Mouse (Mus musculus) MEL (cell line): Measurements from ENCODE around the gene Pde4a. TPM values are rescaled to one million over a fixed set of nuclear protein-coding genes. Genes with fewer than 3 reads are reported as not detected.

Experiments used
- DNase-seq: peaks from one replicate; pipeline ENCODE4 v3.0.0; 2011; ENCODE audit warnings: low read depth, low spot score
- H3K27ac ChIP-seq: 2 replicates; pipeline ENCODE4 v1.5.1; 2012; ENCODE audit warnings: low read depth, mild to moderate bottlenecking, control low read depth, low read length, moderate library complexity; ENCODE audit not compliant: control insufficient read depth
- H3K27me3 ChIP-seq, 2 experiments: fragments of 150-350 bp in 1 of 2; sonication (generic) in 1 of 2; 2 replicates each; pipeline ENCODE4 v1.6.1; 2012; ENCODE audit warnings: low read length in 2 of 2, mild to moderate bottlenecking in 2 of 2, improper control_type of control experiment in 1 of 2, moderate library complexity in 1 of 2; ENCODE audit not compliant: insufficient read depth in 2 of 2, control insufficient read depth in 1 of 2
- H3K36me3 ChIP-seq, 2 experiments: 2 replicates each; pipeline ENCODE4 v1.6.1; 2012 to 2014; ENCODE audit warnings: low read length in 2 of 2, improper control_type of control experiment in 1 of 2, inconsistent platforms in 1 of 2, mild to moderate bottlenecking in 1 of 2; ENCODE audit not compliant: insufficient read depth in 2 of 2, control insufficient read depth in 1 of 2
- H3K4me1 ChIP-seq, 2 experiments: fragments of 150-350 bp in 1 of 2; sonication (generic) in 1 of 2; 2 replicates each; pipeline ENCODE4 v1.6.1; 2012; ENCODE audit warnings: low read length in 2 of 2, improper control_type of control experiment in 1 of 2, mild to moderate bottlenecking in 1 of 2; ENCODE audit not compliant: insufficient read depth in 2 of 2, control insufficient read depth in 1 of 2
- H3K4me3 ChIP-seq, 2 experiments: fragments of 150-350 bp in 1 of 2; sonication (generic) in 1 of 2; 2 replicates each; pipeline ENCODE4 v1.5.1; 2012; ENCODE audit warnings: low read depth in 2 of 2, low read length in 2 of 2, mild to moderate bottlenecking in 2 of 2, moderate library complexity in 2 of 2, control low read depth in 1 of 2, improper control_type of control experiment in 1 of 2; ENCODE audit not compliant: control insufficient read depth in 1 of 2, insufficient read depth in 1 of 2
- H3K79me2 ChIP-seq: 2 replicates; pipeline ENCODE4 v1.6.1; 2012; ENCODE audit warnings: mild to moderate bottlenecking, low read length, moderate library complexity; ENCODE audit not compliant: control insufficient read depth, poor library complexity, insufficient read depth
- H3K9ac ChIP-seq: 2 replicates; pipeline ENCODE4 v1.6.1; 2012; ENCODE audit warnings: low read depth, mild to moderate bottlenecking, control low read depth, low read length, moderate library complexity; ENCODE audit not compliant: control insufficient read depth, poor library complexity, severe bottlenecking
- H3K9me3 ChIP-seq: fragments of 150-350 bp; sonication (generic); replicated peaks from 2 replicates; pipeline ENCODE4 v1.6.1; 2012; ENCODE audit warnings: mild to moderate bottlenecking, low read length, improper control_type of control experiment, moderate library complexity; ENCODE audit not compliant: insufficient read depth
- ELF1 ChIP-seq: IDR thresholded peaks from 2 replicates; pipeline ENCODE4 v1.6.1; 2014; ENCODE audit warnings: low read depth, mild to moderate bottlenecking, inconsistent platforms, low read length, improper control_type of control experiment, moderate library complexity
- ETS1 ChIP-seq: IDR thresholded peaks from 2 replicates; pipeline ENCODE4 v1.6.1; 2012; ENCODE audit warnings: low read depth, mild to moderate bottlenecking, inconsistent platforms, low read length, improper control_type of control experiment, moderate library complexity
- HCFC1 ChIP-seq: IDR thresholded peaks from 2 replicates; pipeline ENCODE4 v1.6.1; 2012; ENCODE audit warnings: low read depth, mild to moderate bottlenecking, inconsistent platforms, low read length, improper control_type of control experiment, moderate library complexity
- MAX ChIP-seq: IDR thresholded peaks from 2 replicates; pipeline ENCODE4 v1.6.1; 2011; ENCODE audit warnings: low read length, improper control_type of control experiment
- MEF2A ChIP-seq: IDR thresholded peaks from 2 replicates; pipeline ENCODE4 v1.6.1; 2014; ENCODE audit warnings: low read depth, mild to moderate bottlenecking, inconsistent platforms, low read length, improper control_type of control experiment; ENCODE audit not compliant: poor library complexity, insufficient replicate concordance, severe bottlenecking; ENCODE audit errors: extremely low read depth
- MYC ChIP-seq: IDR thresholded peaks from 2 replicates; pipeline ENCODE4 v1.6.1; 2011; ENCODE audit warnings: low read depth, mild to moderate bottlenecking, low read length, improper control_type of control experiment, moderate library complexity
- NELFE ChIP-seq: IDR thresholded peaks from 2 replicates; pipeline ENCODE4 v1.6.1; 2011; ENCODE audit warnings: low read depth, low read length, improper control_type of control experiment
- POLR2A ChIP-seq, 2 experiments: IDR thresholded peaks; 2 replicates each; pipeline ENCODE4 v1.6.1; 2011 to 2012; ENCODE audit warnings: low read length in 2 of 2, mild to moderate bottlenecking in 2 of 2, control low read depth in 1 of 2, improper control_type of control experiment in 1 of 2, low read depth in 1 of 2, moderate library complexity in 1 of 2; ENCODE audit not compliant: control insufficient read depth in 1 of 2, insufficient read depth in 1 of 2, poor library complexity in 1 of 2
- POLR2AphosphoS2 ChIP-seq: IDR thresholded peaks from 2 replicates; pipeline ENCODE4 v1.6.1; 2011; ENCODE audit warnings: low read length, improper control_type of control experiment
- POLR2AphosphoS5 ChIP-seq: IDR thresholded peaks from 2 replicates; pipeline ENCODE4 v1.6.1; 2012; ENCODE audit warnings: low read depth, borderline replicate concordance, mild to moderate bottlenecking, inconsistent platforms, low read length, moderate library complexity, mixed read lengths
- RAD21 ChIP-seq: IDR thresholded peaks from 2 replicates; pipeline ENCODE4 v1.6.1; 2011; ENCODE audit warnings: mild to moderate bottlenecking, low read depth, low read length, improper control_type of control experiment
- RCOR1 ChIP-seq: IDR thresholded peaks from 2 replicates; pipeline ENCODE4 v1.6.1; 2012; ENCODE audit warnings: low read depth, mild to moderate bottlenecking, inconsistent platforms, low read length, improper control_type of control experiment
- TAL1 ChIP-seq: IDR thresholded peaks from 2 replicates; pipeline ENCODE4 v1.6.1; 2012; ENCODE audit warnings: mild to moderate bottlenecking, inconsistent platforms, low read length, moderate library complexity, mixed read lengths
- TBP ChIP-seq: IDR thresholded peaks from 2 replicates; pipeline ENCODE4 v1.8.0; 2011; ENCODE audit warnings: low read depth, low read length, improper control_type of control experiment
- UBTF ChIP-seq: IDR thresholded peaks from 2 replicates; pipeline ENCODE4 v1.6.1; 2012; ENCODE audit warnings: low read depth, mild to moderate bottlenecking, inconsistent platforms, low read length, improper control_type of control experiment, moderate library complexity, borderline replicate concordance; ENCODE audit not compliant: insufficient read depth
- USF1 ChIP-seq: IDR thresholded peaks from 2 replicates; pipeline ENCODE4 v1.6.1; 2014; ENCODE audit warnings: low read depth, mild to moderate bottlenecking, inconsistent platforms, low read length, improper control_type of control experiment, moderate library complexity
- USF2 ChIP-seq, 2 experiments: IDR thresholded peaks; 2 replicates each; pipeline ENCODE4 v1.6.1; 2011 to 2012; ENCODE audit warnings: improper control_type of control experiment in 2 of 2, low read length in 2 of 2, borderline replicate concordance in 1 of 2, inconsistent platforms in 1 of 2, low read depth in 1 of 2, mild to moderate bottlenecking in 1 of 2; ENCODE audit not compliant: insufficient read depth in 1 of 2
- ZC3H11A ChIP-seq: IDR thresholded peaks from 2 replicates; pipeline ENCODE4 v1.6.1; 2012; ENCODE audit warnings: low read depth, mild to moderate bottlenecking, inconsistent platforms, low read length, improper control_type of control experiment
- ZNF384 ChIP-seq: IDR thresholded peaks from 2 replicates; pipeline ENCODE4 v1.6.1; 2012; ENCODE audit warnings: low read depth, mild to moderate bottlenecking, inconsistent platforms, low read length, improper control_type of control experiment
- polyA plus RNA-seq, 2 experiments: library from polyadenylated mRNA; stranded (reverse) in 1 of 2; unstranded in 1 of 2; fragments of >175 nt in 1 of 2; fragments of >200 nt in 1 of 2; gene quantifications; 2 replicates each; pipeline versions ENCODE4 v1.2.1 to v1.2.4; 2012; ENCODE audit warnings: low replicate concordance in 2 of 2, low read depth in 1 of 2; ENCODE audit not compliant: insufficient read length in 2 of 2, insufficient read depth in 1 of 2, missing spikeins in 1 of 2
- total RNA-seq: library from RNA; depleted of rRNA; stranded (reverse); fragments of 300-350 nt; gene quantifications from 2 replicates; pipeline ENCODE4 v1.2.3, GENCODE M21; 2012

Pde4a gene
- total and polyA plus RNA-seq, 3 experiments, result 16.6 to 53.9 (median 45.6) TPM

GRCm38 (mm10) chr9:21204528-21205272 lies 39.2 kb downstream of the Pde4a start:
- Histone ChIP-seq H3K9me3 (no peaks in the 10 kb centered on the region), H3K4me3 (no peak overlapping the region)
- TF ChIP-seq POLR2A (IDR thresholded peaks at IDR 0.05; ENCODE audit: control insufficient read depth in 1 of 2, insufficient read depth in 1 of 2, low read depth in 1 of 2, low read length in 2 of 2, poor library complexity in 1 of 2), result peak in 1 of 2 experiments; percentile 48; a peak in 2 of 4 replicates
- no peak for TF ChIP-seq ELF1
- TF ChIP-seq TBP, result no peak
- TF ChIP-seq MEF2A, result no peak
- peak; percentile 2; the same call in 1 of the 2 replicates for TF ChIP-seq TAL1
- TF ChIP-seq, all 39 proteins: peak for 2
- H3K27me3 ChIP-seq, result no peaks in the 10 kb centered on the region
- no peak overlapping the region for H3K9ac ChIP-seq
- no peak overlapping the region for H3K27ac ChIP-seq
- peaks cover 0 to 32% of the 10 kb centered on the region in 2 experiments; a peak in 2 of 4 replicates for H3K36me3 ChIP-seq
- H3K79me2 ChIP-seq, result no peaks in the 10 kb centered on the region
- DNase-seq, result no peak
- H3K4me1 ChIP-seq, result no peaks in the 10 kb centered on the region

- Histone ChIP-seq H3K9me3 (no peaks in the 10 kb centered on the region), H3K27ac (no peak overlapping the region), H3K36me3 (peaks cover 0 to 31% of the 10 kb centered on the region in 2 experiments; a peak in 2 of 4 replicates), H3K27me3 (no peaks in the 10 kb centered on the region), H3K4me1 (no peaks in the 10 kb centered on the region), H3K9ac (no peak overlapping the region), H3K79me2 (no peaks in the 10 kb centered on the region), H3K4me3 (no peak overlapping the region)
- DNase-seq, result no peak
- TF ChIP-seq RAD21 (no peak), POLR2AphosphoS5 (no peak), USF2 (IDR thresholded peaks at IDR 0.05; ENCODE audit: borderline replicate concordance in 1 of 2, insufficient read depth in 1 of 2, low read depth in 1 of 2, low read length in 2 of 2) (no peak), MYC (no peak), RCOR1 (no peak), ETS1 (no peak), UBTF (no peak), HCFC1 (no peak), NELFE (no peak), TBP (no peak), POLR2AphosphoS2 (no peak), MAX (no peak), USF1 (no peak), ZC3H11A (no peak), ZNF384 (no peak)
Measured at GRCm38 (mm10) chr9:21206848-21207247, 41.3 kb downstream of the Pde4a start.
